Mouse (Mus musculus): ENCODE measurements around the gene Stt3b.

- TF ChIP-seq POLR2A (IDR thresholded peaks at IDR 0.05; ENCODE audit: control insufficient read depth, extremely low read depth, insufficient read depth, low read length, poor library complexity) (no peak), CTCF (IDR thresholded peaks at IDR 0.05; ENCODE audit: borderline replicate concordance, control insufficient read depth, extremely low read depth, insufficient read depth, low read length, poor library complexity) (no peak)
Observed at GRCm38 (mm10) chr9:115344930-115345329, 34.7 kb upstream of the Stt3b start.

Measured in thymus, adult 2 months (tissue).